Mouse (Mus musculus): ENCODE measurements at regions not wholly inside any gene's neighbourhood (a gene's known extent, or its start where the extent isn't known, plus 50 kb on each side); places are given as distances from the start of the nearest gene placed in this dataset.
"Not testable (repeated sequence)": the region's sequence is repeated elsewhere in the genome, so short reads cannot be mapped to it uniquely, and the experiment has no call there.

- no peak for DNase-seq (ENCODE audit: low spot score in 2 of 2)
Observed at GRCm38 (mm10) chr5:149815879-149816278, 137.8 kb downstream of the B3glct start.

GRCm38 (mm10) chr5:149818812-149819211, 140.8 kb downstream of the B3glct start:
- DNase-seq (ENCODE audit: low spot score in 2 of 2) = no peak

- DNase-seq (ENCODE audit: low spot score in 2 of 2) = no peak
Observed at GRCm38 (mm10) chr5:149823821-149824220, 145.8 kb downstream of the B3glct start.

GRCm38 (mm10) chr5:149827599-149827998, 149.6 kb downstream of the B3glct start:
- DNase-seq (ENCODE audit: low spot score in 2 of 2) = no peak

DNA sequence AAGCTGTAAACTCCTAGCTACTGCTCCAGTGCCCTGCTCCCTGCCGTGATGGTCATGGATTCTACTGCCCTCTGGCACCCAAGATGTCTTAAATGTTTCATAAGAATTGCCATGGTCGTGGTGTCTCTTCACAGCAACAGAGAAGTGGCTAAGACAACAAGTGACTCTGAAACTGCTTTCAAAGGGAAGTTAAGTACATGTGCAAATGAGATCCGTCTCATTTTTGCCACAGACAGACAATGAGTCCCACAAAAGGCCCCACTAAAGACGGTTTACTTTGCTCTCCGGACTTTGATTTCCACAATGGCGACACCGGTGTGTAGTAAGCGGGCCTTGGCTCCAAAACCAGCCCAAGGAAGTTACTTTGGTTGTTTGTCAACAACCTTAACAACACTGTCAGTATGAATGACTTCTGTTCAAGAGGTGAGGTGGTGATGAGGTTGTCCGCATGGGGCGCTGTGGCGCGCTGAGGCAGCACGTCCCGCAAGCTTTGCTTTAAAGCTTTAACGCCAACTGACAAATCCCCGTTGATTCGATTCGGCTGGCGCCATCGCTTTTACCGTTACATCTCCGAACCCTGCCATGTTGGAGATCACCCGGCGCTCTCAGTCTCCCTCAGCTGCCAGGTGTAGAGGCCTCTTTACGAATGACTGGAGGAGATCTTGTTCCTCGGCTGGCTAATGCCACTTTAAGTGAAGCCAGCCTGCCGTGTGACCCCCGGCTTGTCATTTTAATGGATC, 153.3 kb downstream of the B3glct start:
- DNase-seq (ENCODE audit: low spot score in 2 of 2) = peak in 1 of 2 experiments; percentile 5

- no peak for DNase-seq (ENCODE audit: low spot score in 2 of 2)
Observed at GRCm38 (mm10) chr5:149837379-149837778, 159.3 kb downstream of the B3glct start.

DNA sequence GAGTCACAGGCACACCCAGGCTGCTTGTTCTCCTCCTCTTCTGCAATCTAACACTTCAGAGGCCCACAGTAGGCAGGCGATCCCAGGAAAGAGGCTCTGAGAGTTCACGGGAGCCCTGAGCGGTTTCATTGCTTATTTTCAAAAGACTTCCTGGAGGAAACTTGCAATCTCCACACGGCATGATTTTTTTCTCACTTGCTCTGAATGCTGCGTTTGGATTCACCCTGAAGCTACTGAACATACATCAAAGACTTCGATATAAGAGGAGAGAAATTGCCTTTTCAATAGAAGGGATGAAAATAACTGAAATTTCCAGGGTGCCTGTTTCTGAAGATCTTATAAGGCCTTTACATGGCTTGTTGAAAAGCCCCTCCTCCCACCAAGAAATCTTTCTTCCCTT, 164.5 kb downstream of the B3glct start:
- no peak for DNase-seq (ENCODE audit: low spot score in 2 of 2)

GRCm38 (mm10) chr5:149843310-149843709, 165.3 kb downstream of the B3glct start:
- DNase-seq (ENCODE audit: low spot score in 2 of 2) = no peak

- DNase-seq (ENCODE audit: low spot score in 2 of 2) = no peak
Observed at GRCm38 (mm10) chr5:149845256-149845655, 167.2 kb downstream of the B3glct start.

GRCm38 (mm10) chr5:149848465-149848864, 170.0 kb upstream of the Rxfp2 start:
- no peak for DNase-seq (ENCODE audit: low spot score in 2 of 2)

- DNase-seq (ENCODE audit: low spot score in 2 of 2) = peak; percentile 15 to 35
Observed at GRCm38 (mm10) chr5:149851011-149851410, 167.5 kb upstream of the Rxfp2 start.

DNA sequence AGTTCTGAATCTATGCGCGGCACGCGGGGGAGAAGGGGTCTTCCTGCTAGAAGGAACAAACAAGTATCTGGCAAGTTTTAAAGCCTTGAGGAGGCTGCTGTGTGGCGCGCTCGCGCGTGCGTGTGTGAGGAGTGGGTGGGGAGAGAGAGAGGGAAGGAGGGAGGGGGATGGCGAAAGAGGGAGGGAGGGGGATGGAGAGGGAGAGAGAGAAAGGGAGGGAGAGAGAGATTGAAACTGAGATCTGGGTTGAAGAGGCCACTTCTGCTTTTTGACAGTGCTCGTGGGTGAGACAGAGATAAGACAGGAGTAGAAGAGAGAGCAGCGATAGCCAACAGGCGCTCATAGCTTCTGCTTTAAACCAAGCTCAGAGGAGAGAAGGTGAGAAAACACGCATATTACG, 166.0 kb upstream of the Rxfp2 start:
- no peak for DNase-seq (ENCODE audit: low spot score in 2 of 2)

- no peak for DNase-seq (ENCODE audit: low spot score in 2 of 2)
Observed at GRCm38 (mm10) chr5:149856101-149856500, 162.4 kb upstream of the Rxfp2 start.

DNA sequence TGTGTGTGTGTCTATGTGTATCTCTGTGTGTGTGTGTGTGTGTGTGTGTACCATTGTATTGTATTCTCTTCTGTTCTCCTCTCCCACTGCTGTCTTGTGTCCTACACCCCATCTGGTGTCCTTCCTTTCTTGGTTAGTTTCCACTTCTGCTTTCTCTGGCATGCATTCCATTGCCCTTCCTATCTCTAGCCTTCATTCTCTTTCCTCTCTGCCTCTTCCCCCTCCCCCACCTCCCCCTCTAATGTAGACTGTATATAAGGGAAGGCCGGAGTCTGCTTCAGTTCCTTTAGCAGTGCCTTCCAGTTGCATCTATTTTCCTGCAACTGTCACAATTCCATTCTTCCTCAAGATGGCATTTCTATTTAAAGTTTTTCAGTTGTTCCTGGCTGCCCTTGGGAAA, 161.5 kb upstream of the Rxfp2 start:
- DNase-seq (ENCODE audit: low spot score in 2 of 2) = no peak

DNA sequence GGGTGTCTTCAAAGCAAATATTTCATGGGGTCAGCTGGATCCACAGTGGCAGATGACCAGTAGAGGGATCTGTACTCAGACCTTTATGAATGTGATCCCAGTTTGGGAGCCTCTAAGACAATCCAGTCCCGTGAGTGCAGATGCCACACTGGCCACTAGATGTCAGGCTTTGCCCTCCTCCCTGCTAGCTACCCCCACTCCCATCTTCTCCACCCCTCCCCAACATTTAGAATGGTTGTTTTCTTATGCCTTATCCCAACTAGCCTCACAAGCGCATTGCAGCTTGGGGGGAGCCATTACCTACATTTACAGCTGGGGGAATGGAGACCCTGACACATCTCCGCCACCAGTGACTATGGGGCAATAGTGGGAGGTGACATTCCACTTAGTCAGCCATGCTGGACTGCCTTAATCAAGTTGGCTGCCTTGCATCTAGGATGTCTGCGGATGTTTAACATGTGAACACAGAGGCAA, 156.9 kb upstream of the Rxfp2 start:
- peak; percentile 25 to 29 for DNase-seq (ENCODE audit: low spot score in 2 of 2)

GRCm38 (mm10) chr5:149867926-149868325, 150.5 kb upstream of the Rxfp2 start:
- no peak for DNase-seq (ENCODE audit: low spot score in 2 of 2)

DNA sequence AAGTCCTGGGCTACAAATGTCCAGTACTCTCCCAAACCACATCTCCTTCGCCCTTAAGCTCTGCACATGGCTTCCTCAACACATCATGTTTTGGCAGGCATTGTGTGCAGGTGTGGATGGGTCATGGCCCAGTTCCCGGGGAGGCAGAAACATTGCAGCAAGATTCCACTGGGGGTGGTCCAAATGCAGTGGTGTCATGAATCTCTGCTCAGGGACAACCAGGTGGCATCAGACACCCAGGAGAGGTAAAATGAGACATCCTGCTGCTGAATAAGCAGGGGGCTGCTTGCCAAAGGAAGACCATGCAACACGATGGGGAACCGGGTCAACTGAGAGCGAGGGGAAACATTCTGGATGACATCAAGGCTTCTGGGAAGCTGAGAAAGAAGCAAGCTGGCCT, 149.0 kb upstream of the Rxfp2 start:
- peak; percentile 9 for DNase-seq (ENCODE audit: low spot score in 2 of 2)

- no peak for DNase-seq (ENCODE audit: low spot score in 2 of 2)
Observed at GRCm38 (mm10) chr5:149870596-149870995, 147.9 kb upstream of the Rxfp2 start.

- no peak for DNase-seq (ENCODE audit: low spot score in 2 of 2)
Observed at GRCm38 (mm10) chr5:149871521-149871920, 147.0 kb upstream of the Rxfp2 start.

GRCm38 (mm10) chr5:149873482-149874002, 144.9 kb upstream of the Rxfp2 start:
- no peak for DNase-seq (ENCODE audit: low spot score in 2 of 2)

DNA sequence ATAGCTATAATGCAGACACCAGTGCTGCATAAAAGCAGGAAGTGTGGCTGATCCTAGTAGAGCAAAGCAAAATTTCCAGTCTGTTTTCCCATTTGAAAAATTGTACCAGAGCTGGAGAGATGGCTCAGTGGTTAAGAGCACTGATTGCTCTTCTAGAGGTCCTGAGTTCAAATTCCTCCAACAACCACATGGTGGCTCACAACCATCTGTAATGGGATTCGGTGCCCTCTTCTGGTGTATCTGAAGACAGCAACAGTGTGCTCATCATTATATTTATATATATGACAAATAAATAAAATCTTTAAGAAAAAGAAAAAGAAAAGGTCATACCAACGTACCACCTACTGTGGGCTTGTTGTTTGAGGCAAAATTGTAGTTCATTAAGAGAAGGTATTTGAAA, 144.1 kb upstream of the Rxfp2 start:
- no peak for DNase-seq (ENCODE audit: low spot score in 2 of 2)

GRCm38 (mm10) chr5:149892453-149892852, 126.0 kb upstream of the Rxfp2 start:
- DNase-seq (ENCODE audit: low spot score in 2 of 2) = not testable (repeated sequence)

DNA sequence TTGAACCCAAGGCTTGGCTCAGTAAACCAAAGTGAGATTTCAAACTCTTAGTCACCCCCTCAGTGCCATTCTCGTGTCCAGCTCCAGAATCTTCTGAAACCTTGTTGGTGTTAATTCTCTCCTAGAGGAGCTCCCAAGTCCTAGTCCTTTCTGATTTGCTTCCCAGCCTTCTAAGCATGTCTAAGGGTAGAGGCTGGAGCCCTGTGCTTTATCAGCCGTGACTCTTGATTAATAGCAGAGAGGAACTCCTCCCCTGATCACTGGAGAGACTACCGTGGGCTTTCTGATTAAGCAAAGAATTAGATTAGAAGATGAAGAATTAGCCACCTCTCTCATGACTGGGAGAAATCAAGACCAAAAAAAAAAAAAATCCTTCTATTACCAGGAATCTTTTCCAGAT, 111.5 kb upstream of the Rxfp2 start:
- no peak for DNase-seq (ENCODE audit: low spot score in 2 of 2)

Measured in heart, adult 9 months (tissue).